Mouse (Mus musculus): ENCODE results near the gene Srgap2.
A peak's percentile ranks its signal among the peaks of the same experiment; 100 is the strongest.

Srgap2 gene

GRCm38 (mm10) chr1:131526371-131527270 is 531 bp downstream of the Srgap2 start:
- peak; percentile 50 for DNase-seq (ENCODE audit: low spot score)

- peak; percentile 21 for DNase-seq (ENCODE audit: low spot score)
These were observed 1.4 kb downstream of the Srgap2 start for GRCm38 (mm10) chr1:131525586-131526271.

- DNase-seq (ENCODE audit: low spot score), result no peak
These were observed 2.0 kb downstream of the Srgap2 start for GRCm38 (mm10) chr1:131525101-131525585.

- no peak for DNase-seq (ENCODE audit: low spot score)
These were observed 3.4 kb downstream of the Srgap2 start for GRCm38 (mm10) chr1:131523794-131524193.

GRCm38 (mm10) chr1:131516588-131516987 is 10.6 kb downstream of the Srgap2 start:
- DNase-seq (ENCODE audit: low spot score), result no peak

GRCm38 (mm10) chr1:131514197-131514596 is 13.0 kb downstream of the Srgap2 start:
- no peak for DNase-seq (ENCODE audit: low spot score)

GRCm38 (mm10) chr1:131513136-131513535 is 14.0 kb downstream of the Srgap2 start:
- no peak for DNase-seq (ENCODE audit: low spot score)

- DNase-seq (ENCODE audit: low spot score), result no peak
These were observed 15.3 kb downstream of the Srgap2 start for GRCm38 (mm10) chr1:131511661-131512500.

GRCm38 (mm10) chr1:131511131-131511530 is 16.0 kb downstream of the Srgap2 start:
- DNase-seq (ENCODE audit: low spot score), result no peak

GRCm38 (mm10) chr1:131501681-131502080 is 25.5 kb downstream of the Srgap2 start:
- DNase-seq (ENCODE audit: low spot score), result no peak

- no peak for DNase-seq (ENCODE audit: low spot score)
These were observed 28.9 kb downstream of the Srgap2 start for GRCm38 (mm10) chr1:131498231-131498630.

- peak; percentile 13 for DNase-seq (ENCODE audit: low spot score)
These were observed 32.9 kb downstream of the Srgap2 start for GRCm38 (mm10) chr1:131493966-131494898.

GRCm38 (mm10) chr1:131492360-131492759 is 34.8 kb downstream of the Srgap2 start:
- no peak for DNase-seq (ENCODE audit: low spot score)

- no peak for DNase-seq (ENCODE audit: low spot score)
These were observed 35.6 kb downstream of the Srgap2 start for GRCm38 (mm10) chr1:131491579-131491978.

GRCm38 (mm10) chr1:131489312-131489711 is 37.8 kb downstream of the Srgap2 start:
- DNase-seq (ENCODE audit: low spot score), result no peak

- DNase-seq (ENCODE audit: low spot score), result no peak
These were observed 40.9 kb downstream of the Srgap2 start for GRCm38 (mm10) chr1:131486094-131486850.

GRCm38 (mm10) chr1:131482242-131482641 is 44.9 kb downstream of the Srgap2 start:
- no peak for DNase-seq (ENCODE audit: low spot score)

GRCm38 (mm10) chr1:131481391-131481790 is 45.8 kb downstream of the Srgap2 start:
- no peak for DNase-seq (ENCODE audit: low spot score)

GRCm38 (mm10) chr1:131478770-131479305 is 48.3 kb downstream of the Srgap2 start:
- DNase-seq (ENCODE audit: low spot score), result no peak

GRCm38 (mm10) chr1:131475306-131475705 is 51.8 kb downstream of the Srgap2 start:
- no peak for DNase-seq (ENCODE audit: low spot score)
